Mouse (Mus musculus): ENCODE results near the gene Palld. TPM values are rescaled to one million over a fixed set of nuclear protein-coding genes. Genes with fewer than 3 reads are reported as not detected.

Palld gene
- total RNA-seq, 1 experiment from 2014 or later, result 0.70 TPM

DNA sequence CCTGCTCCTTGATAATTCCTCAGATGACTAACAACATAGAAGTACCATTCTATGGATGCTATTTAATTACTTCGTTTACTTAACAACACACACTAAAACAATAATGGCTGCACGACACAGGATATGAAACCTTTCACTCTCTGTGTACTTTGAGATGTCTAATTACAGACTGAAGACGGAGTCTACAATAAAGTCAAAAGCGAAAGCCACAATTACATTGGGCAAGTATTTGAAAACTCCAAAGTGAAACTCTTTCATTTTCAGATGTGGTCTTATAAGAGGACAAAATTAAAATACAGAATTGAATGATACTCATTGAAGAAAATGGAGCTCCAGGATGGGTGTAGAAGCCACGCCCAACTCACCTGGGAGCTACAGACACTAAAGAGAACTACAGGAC lies 321.2 kb downstream of the Palld start:
- no peak for ATAC-seq (ENCODE audit: extremely low read depth, insufficient number of reproducible peaks, low FRiP score, poor library complexity, severe bottlenecking)

- no peak for ATAC-seq (ENCODE audit: extremely low read depth, insufficient number of reproducible peaks, low FRiP score, poor library complexity, severe bottlenecking)
Observed at GRCm38 (mm10) chr8:61579831-61580230, 322.7 kb downstream of the Palld start.

- ATAC-seq (ENCODE audit: extremely low read depth, insufficient number of reproducible peaks, low FRiP score, poor library complexity, severe bottlenecking), result no peak
Observed at GRCm38 (mm10) chr8:61578754-61579153, 323.7 kb downstream of the Palld start.

DNA sequence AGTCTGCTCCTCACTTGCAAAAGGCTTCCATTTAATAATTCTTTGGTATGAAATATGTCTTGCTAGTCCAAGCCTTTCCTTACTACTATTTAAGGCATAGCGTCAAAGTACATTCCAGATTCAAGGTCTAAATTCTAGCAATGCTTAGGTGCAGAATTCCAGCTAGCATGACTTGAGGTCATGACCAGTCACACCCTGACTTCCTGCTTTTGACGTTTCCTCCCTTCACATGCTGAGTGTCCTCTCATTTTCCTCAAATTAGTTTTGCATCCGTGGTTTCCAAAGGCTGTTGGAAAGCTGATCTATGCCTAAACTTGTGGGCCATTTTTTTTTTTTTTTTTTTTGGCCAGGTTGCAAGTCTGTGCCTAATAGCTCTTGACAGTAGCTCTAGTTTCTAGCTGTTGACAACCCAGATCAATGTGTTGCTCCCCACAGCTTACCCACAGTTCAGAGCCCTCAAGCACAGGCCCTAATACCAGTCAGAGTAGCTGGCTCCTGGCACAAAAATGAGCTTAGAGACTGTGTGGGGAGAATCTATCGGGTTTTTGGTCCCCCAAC lies 327.3 kb downstream of the Palld start:
- no peak for ATAC-seq (ENCODE audit: extremely low read depth, insufficient number of reproducible peaks, low FRiP score, poor library complexity, severe bottlenecking)

GRCm38 (mm10) chr8:61574526-61574925 lies 328.0 kb downstream of the Palld start:
- ATAC-seq (ENCODE audit: extremely low read depth, insufficient number of reproducible peaks, low FRiP score, poor library complexity, severe bottlenecking), result no peak

DNA sequence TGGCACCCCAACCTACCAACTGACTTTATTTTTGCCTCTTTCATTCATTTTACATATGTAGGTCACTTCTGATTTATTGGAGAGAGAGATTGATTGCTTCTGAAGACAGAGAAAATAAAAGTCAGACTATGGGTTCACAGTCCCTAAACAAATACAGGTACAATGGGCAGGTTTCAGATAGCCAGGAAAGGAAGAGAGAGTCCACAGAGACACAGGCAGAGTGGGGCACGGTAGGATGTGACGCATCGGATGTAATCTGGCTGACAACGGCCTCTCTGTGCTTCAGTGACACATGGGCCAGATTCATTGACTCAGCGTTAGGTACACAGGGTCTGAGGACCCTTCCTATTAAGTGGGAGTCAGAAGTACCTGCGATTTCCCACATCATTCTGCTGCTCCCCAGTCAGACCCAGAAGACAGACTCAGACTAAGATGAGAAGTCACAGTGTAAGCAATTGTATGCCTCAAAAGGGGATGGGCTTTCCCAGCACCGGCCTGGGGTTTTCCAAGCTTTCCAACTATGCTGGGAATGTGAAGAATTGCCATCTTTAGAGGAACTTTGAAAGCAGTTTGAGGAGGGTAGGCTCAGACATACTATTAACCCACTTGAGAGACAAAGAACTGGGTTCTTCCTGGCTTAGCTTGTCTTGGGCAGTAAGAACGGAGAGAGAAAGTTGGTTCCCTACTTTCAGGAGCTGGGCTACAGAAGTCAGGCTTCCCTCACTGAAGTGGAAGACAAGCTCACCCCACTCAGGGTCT lies 329.1 kb downstream of the Palld start:
- no peak for ATAC-seq (ENCODE audit: extremely low read depth, insufficient number of reproducible peaks, low FRiP score, poor library complexity, severe bottlenecking)

DNA sequence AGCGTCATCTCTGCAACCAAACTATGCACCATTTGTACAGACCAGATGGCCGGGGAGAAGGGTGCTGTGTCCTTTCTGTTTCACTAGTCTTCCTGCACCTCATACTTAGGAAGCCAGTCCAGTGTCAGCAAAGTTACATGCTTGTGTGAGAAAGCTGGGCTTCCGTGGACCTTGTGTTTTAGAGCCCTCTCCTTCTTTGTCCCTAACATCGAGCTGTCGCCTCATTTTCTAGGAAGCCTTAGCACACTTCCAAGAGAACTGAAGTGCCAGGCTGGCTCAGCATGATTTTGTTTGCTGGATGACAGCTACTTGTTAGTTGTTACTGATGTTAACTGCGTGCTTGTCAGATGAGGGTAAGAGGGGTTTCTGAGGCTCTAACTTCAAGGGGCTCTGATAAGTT lies 329.8 kb downstream of the Palld start:
- no peak for ATAC-seq (ENCODE audit: extremely low read depth, insufficient number of reproducible peaks, low FRiP score, poor library complexity, severe bottlenecking)

GRCm38 (mm10) chr8:61570637-61571036 lies 331.9 kb downstream of the Palld start:
- ATAC-seq (ENCODE audit: extremely low read depth, insufficient number of reproducible peaks, low FRiP score, poor library complexity, severe bottlenecking), result no peak

GRCm38 (mm10) chr8:61569721-61570120 lies 332.8 kb downstream of the Palld start:
- no peak for ATAC-seq (ENCODE audit: extremely low read depth, insufficient number of reproducible peaks, low FRiP score, poor library complexity, severe bottlenecking)

DNA sequence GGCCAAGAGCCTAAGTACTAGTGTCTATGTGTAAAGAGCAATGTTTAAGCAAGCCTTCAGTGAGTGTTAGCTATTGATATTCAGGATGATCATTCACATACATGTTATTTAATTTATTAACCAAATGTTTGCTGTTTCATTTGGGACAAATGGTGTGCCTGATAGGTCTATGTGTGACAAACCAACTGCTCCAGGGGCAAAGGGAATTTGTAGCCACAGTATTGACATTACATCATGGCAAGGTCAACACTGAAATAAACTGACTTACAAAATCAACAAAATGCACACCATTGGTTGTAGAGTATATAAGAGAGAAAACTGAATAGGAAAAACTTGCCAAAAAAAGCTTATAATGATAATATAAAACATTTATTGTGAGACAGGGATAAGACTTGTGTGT lies 333.3 kb downstream of the Palld start:
- ATAC-seq (ENCODE audit: extremely low read depth, insufficient number of reproducible peaks, low FRiP score, poor library complexity, severe bottlenecking), result no peak

- ATAC-seq (ENCODE audit: extremely low read depth, insufficient number of reproducible peaks, low FRiP score, poor library complexity, severe bottlenecking), result no peak
Observed at GRCm38 (mm10) chr8:61563378-61563777, 339.1 kb downstream of the Palld start.

GRCm38 (mm10) chr8:61562626-61563025 lies 339.9 kb downstream of the Palld start:
- no peak for ATAC-seq (ENCODE audit: extremely low read depth, insufficient number of reproducible peaks, low FRiP score, poor library complexity, severe bottlenecking)

- no peak for ATAC-seq (ENCODE audit: extremely low read depth, insufficient number of reproducible peaks, low FRiP score, poor library complexity, severe bottlenecking)
Observed at GRCm38 (mm10) chr8:61561220-61561619, 341.3 kb downstream of the Palld start.

- no peak for ATAC-seq (ENCODE audit: extremely low read depth, insufficient number of reproducible peaks, low FRiP score, poor library complexity, severe bottlenecking)
Observed at GRCm38 (mm10) chr8:61559979-61560378, 342.5 kb downstream of the Palld start.

- ATAC-seq (ENCODE audit: extremely low read depth, insufficient number of reproducible peaks, low FRiP score, poor library complexity, severe bottlenecking), result no peak
Observed at GRCm38 (mm10) chr8:61559450-61559849, 343.0 kb downstream of the Palld start.

DNA sequence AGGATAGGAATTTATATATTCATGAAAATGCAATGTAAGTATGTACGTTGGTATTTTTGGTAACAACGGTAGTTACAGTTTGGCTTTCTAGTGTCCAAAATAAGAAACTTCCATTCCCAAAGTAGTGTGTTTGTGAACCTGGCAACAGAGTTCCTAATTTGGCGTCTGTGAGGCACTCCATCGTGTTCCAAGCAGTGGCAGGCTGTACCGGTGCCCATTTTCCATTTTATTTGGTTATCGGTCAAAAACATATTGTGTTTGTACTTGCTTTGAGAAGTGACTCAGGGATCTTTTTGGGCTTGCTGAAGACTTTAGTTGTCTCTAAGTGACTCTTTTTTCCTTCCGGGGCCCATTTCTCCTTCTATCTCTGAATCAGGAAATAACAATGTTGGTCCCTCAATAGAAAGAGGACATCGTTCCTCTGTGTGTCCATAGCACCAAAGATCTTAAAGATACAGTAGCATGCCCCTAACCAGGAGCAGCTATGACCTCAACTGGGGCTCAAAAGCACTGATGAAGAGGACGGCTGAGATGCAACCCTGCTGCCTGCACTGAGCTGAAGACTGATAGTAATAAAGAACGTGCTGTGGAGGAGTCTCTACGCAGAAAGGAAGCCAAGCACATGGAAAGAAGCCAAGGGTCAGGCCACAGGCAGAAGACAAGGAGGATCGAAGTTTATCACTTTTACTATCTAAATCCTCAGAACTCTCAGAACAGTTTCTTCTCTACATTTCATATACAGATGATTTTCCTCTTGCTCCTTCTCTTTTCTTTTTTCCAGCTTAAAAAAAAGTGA lies 344.2 kb downstream of the Palld start:
- ATAC-seq (ENCODE audit: extremely low read depth, insufficient number of reproducible peaks, low FRiP score, poor library complexity, severe bottlenecking), result no peak

DNA sequence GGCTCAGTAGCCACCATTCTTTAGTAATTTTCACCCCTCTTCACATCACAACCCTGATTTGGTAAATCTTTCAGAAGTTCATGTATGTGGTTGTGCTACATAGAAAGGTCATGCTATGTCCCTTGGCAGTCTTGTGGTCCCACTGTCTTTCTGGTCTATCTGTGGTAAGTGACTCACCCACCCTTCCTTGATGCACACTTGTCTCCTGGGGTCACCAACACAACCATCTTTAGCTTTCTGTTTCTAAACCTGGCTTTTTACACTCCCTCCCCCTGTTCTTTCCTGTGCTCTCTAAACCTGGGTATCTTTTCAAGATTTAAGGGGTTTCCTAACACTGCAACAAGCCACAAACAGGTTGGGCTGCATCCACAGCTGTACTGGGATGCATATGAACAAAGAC lies 345.5 kb downstream of the Palld start:
- ATAC-seq (ENCODE audit: extremely low read depth, insufficient number of reproducible peaks, low FRiP score, poor library complexity, severe bottlenecking), result no peak

DNA sequence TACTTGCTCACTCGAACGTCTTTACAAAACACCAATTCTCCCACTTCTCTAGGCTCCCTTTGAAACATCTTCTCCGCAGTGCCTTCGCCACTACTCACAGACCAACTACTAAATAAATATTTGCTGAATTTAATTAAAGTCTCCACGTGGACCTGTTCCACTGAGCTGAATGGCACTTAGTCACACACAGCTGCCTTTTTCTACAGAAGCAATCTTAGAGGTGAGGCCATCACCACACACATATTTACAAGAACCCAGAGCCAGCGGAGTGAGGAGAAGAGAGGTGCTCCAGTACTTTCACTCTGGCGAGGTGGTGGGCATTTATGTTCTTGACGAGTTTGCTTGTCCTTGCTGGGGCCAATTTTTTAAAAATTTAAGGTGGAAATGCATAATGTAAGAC lies 346.3 kb downstream of the Palld start:
- ATAC-seq (ENCODE audit: extremely low read depth, insufficient number of reproducible peaks, low FRiP score, poor library complexity, severe bottlenecking), result no peak

DNA sequence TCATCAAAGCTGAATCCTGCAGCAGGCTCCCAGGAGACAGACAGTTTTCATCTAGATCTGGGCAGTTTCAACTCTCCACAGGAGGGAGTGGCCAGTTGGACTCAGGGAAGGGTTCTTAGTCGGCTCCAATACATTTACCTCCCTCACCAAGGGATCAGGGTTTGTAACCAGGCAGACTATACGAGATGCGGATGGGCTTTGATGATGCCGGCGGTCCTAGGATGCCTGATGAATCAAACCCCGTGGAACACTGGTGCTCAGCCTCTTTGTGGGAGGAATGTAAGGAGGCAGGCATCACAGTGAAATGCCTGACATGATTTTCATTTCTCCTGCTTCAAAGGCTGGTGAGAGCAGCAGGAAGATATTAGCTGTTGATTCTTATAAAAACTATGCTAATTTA lies 347.1 kb downstream of the Palld start:
- ATAC-seq (ENCODE audit: extremely low read depth, insufficient number of reproducible peaks, low FRiP score, poor library complexity, severe bottlenecking), result no peak

DNA sequence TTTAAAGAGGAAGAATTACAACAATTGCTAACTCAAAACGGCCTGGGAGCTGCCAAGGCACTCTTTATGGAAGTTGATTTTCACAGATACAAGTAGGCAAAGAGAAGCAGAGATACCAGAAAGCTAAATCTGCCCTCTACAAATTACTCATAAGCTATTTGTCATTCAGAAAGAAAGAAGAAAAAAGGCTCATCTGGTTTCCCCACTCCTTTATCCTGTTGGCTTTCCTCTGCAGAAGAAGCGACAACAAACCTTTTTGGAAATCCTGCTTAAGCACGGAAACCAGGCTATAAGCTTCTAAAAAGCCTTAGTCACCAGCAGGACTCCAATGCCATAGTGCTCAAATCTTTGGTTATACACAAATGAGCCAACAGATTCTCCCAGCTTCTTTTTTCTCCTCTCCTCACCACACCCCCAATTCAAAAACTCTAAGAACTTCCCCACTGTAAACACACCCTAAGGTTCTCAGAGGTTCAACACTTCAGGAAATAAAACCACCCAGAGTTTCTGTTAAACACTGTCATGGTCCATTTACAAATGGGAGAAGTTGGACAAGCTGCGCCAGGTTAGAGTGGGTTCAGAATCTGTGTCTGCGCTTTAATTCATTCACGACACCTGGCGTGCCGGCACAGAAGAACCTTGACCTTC lies 349.6 kb downstream of the Palld start:
- ATAC-seq (ENCODE audit: extremely low read depth, insufficient number of reproducible peaks, low FRiP score, poor library complexity, severe bottlenecking), result no peak

Data from neutrophil, adult 5-6 weeks (primary cell).